Mouse (Mus musculus) bone marrow macrophage, adult 2 months (primary cell): Measurements from ENCODE around the gene Trim41.

Experiments
- CTCF ChIP-seq: IDR thresholded peaks from 2 replicates; pipeline ENCODE4 v1.5.1; 2012; ENCODE audit warnings: low read depth, mild to moderate bottlenecking, low read length, moderate library complexity
- POLR2A ChIP-seq: IDR thresholded peaks from 2 replicates; pipeline ENCODE4 v1.6.1; 2012; ENCODE audit warnings: mild to moderate bottlenecking, low read depth, low read length, borderline replicate concordance

DNA sequence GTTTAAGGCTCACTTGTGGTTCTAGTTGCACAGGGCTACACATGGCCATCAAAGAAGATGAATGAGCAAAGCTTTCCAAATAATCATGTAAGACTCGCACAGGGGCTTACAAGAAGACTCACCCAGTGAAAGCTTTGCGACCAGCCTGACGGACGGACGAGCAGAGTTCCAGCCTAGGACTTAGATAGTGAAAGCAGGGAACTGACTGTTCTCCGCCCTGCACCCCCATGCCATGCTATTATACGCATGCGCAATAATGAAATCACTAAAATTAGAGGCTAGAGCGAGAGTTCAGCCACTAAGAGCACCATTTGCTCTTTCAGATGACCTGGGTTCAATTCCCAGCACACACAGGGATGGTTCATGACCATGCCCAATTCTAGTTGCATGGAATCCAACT lies 39.9 kb downstream of the Trim41 start:
- no peak for TF ChIP-seq CTCF
- TF ChIP-seq POLR2A, result no peak
